ENCODE assay signal across 13 mouse cellular contexts in genomic region chr6:143049791-143050555, GRCm38 (mm10). TPM values are rescaled to one million over a fixed set of nuclear protein-coding genes. Genes with fewer than 3 reads are reported as not detected.
DNase-seq lines count a peak whose midpoint lies in the region; ATAC-seq and TF ChIP-seq lines count a peak whose summit lies in the region.
"Had no signal": no experiment of that assay in that cellular context is flagged by ENCODE, and none has a peak within 500 bp of the region (broad histone marks: within the 10 kb centered on the region; RNA-seq: fewer than 3 reads in every experiment).

No protein-coding gene starts in this region.

- no peak for ATAC-seq in erythroblast, adult 5-6 weeks (replicated peaks; ENCODE audit: low FRiP score, poor library complexity, severe bottlenecking)

- no peak overlapping the region for H3K4me3 ChIP-seq in heart, embryonic 10.5 days
- no peak overlapping the region for H3K4me3 ChIP-seq in lung, adult 2 months (replicated peaks; ENCODE audit: extremely low read depth, low read depth, low read length)
- H3K4me3 ChIP-seq: limb, embryonic 15.5 days had no signal

- no peak overlapping the region for H3K27ac ChIP-seq in heart, embryonic 10.5 days
- H3K27ac ChIP-seq: limb, embryonic 15.5 days had no signal

- peaks cover 41% of the 10 kb centered on the region for H3K36me3 ChIP-seq in heart, embryonic 10.5 days

- DNase-seq in heart, adult 11 months, result peak; percentile 88
- no peak for DNase-seq in heart, embryonic 10.5 days (ENCODE audit: low spot score)
- peak; percentile 22 to 60 for DNase-seq in lung, adult 18-20 months
- DNase-seq in lung, adult 2 months, result no peak
- DNase-seq in heart, postnatal 4 days, result peak; percentile 11
- peak; percentile 46 for DNase-seq in lung, postnatal 36 days
- no peak for DNase-seq in ovary, postnatal 10 days (ENCODE audit: low spot score)
- DNase-seq: adrenal gland, postnatal 10 days; cerebellum, adult 8-10 months; layer of hippocampus, adult 9-11 months; thymus, postnatal 36 days had no signal

- no peaks in the 10 kb centered on the region for H3K27me3 ChIP-seq in heart, embryonic 10.5 days (ENCODE audit: insufficient read depth, poor library complexity, severe bottlenecking)
- H3K27me3 ChIP-seq: limb, embryonic 15.5 days had no signal

- peaks cover 6% of the 10 kb centered on the region; the same call in 1 of the 2 replicates for H3K4me1 ChIP-seq in heart, embryonic 10.5 days
- H3K4me1 ChIP-seq in lung, adult 2 months (ENCODE audit: control insufficient read depth, insufficient read depth, low read length), result no peaks in the 10 kb centered on the region
- H3K4me1 ChIP-seq: limb, embryonic 15.5 days had no signal

- H3K9me3 ChIP-seq in heart, embryonic 10.5 days, result no peaks in the 10 kb centered on the region
- H3K9me3 ChIP-seq: limb, embryonic 15.5 days had no signal

- no peak for TF ChIP-seq CTCF in lung, adult 2 months (IDR thresholded peaks at IDR 0.05; ENCODE audit: insufficient read depth, low read length)

- TF ChIP-seq POLR2A in lung, adult 2 months (IDR thresholded peaks at IDR 0.05; ENCODE audit: borderline replicate concordance, extremely low read depth, low read depth, low read length), result no peak

- WGBS in heart, embryonic 10.5 days, result 80% methylated on average over 11 of the region's 11 CpGs
- WGBS in lung, adult 2 months, result 45% methylated on average over 11 of the region's 11 CpGs

RNA-seq across cellular contexts. Expression of gene C2cd5, which starts 50.0 kb away (rescaled TPM):
- 27.3 and 28.5 TPM in 2 replicates for polyA plus RNA-seq in heart, embryonic 10.5 days (2016; fragmentation: Nextera tagmentation; extraction: Ambion mirVana)
- 10.1 and 16.7 TPM in 2 replicates for polyA plus RNA-seq in lung, adult 2 months (2012; rRNA removed)
- total RNA-seq in heart, postnatal 4 days (2021), result 10 to 100 TPM; 21.5 to 24.9 TPM
- 108 and 122 TPM in 2 replicates for total RNA-seq in erythroblast, adult 5-6 weeks (2015; ENCODE audit: low replicate concordance)
- total RNA-seq in erythroblast, adult 5-6 weeks (2017; ENCODE audit: low replicate concordance), result 98.8 and 106 TPM in 2 replicates

Comparison
In these comparisons a context has a peak if more than half of its experiments do, and no peak if none do; other contexts are left out.
1. DNase-seq: peak in heart, adult 11 months (single experiment), lung, adult 18-20 months (2 of 2), heart, postnatal 4 days (single experiment) and lung, postnatal 36 days (single experiment); none in heart, embryonic 10.5 days (single experiment), lung, adult 2 months (single experiment) and ovary, postnatal 10 days (single experiment).